Mouse (Mus musculus): ENCODE data around the gene Timm10.

Timm10 gene

GRCm38 (mm10) chr2:84859991-84860780, 33.4 kb downstream of the Timm10 start:
- DNase-seq (ENCODE audit: low read depth) = no peak

DNA sequence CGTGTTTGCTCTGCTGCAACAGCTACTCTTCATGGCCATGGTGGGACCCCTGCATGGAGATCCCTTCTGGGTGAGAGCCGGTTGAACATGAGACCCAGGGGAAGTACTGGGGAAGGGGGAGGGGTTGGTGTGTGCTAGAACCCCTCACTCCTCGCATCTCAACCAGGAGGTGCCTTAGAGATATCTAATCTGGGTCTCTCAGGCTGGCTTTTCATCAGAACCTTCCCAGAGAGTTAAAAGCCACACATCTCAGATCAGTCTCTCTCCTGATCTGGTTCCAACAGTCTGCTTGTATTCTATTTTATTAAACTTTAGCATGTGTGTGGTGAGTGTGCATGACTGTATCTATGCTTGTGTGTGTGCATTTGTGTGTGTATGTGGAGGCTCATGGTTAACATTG, 34.6 kb downstream of the Timm10 start:
- DNase-seq (ENCODE audit: low read depth) = no peak

- no peak for DNase-seq (ENCODE audit: low read depth)
These were observed 35.4 kb downstream of the Timm10 start for GRCm38 (mm10) chr2:84862231-84862630.

- DNase-seq (ENCODE audit: low read depth) = no peak
These were observed 39.1 kb downstream of the Timm10 start for GRCm38 (mm10) chr2:84865616-84866571.

DNA sequence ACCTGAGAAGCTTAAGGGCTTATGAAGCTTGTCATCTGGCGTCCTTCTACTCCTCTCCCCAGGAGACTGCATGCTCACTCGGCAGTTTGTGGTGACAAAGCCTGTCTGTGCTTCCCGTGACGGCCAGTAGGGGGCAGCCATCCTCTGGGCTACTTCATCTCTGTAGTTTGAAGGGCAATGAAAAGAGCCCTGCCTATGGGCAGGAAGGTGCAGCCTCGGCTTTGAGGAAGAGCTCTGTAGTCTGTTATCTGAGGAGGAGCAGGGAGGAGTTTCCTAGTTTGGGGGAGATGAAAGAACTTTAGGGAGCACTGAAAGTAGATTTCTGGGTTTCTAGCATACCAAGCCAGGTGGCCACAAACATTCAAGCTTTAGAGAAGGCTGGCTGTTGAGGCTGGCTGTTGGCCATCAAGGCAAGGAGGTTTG, 41.7 kb downstream of the Timm10 start:
- peak; percentile 79 for DNase-seq (ENCODE audit: low read depth)

- DNase-seq (ENCODE audit: low read depth) = no peak
These were observed 42.2 kb downstream of the Timm10 start for GRCm38 (mm10) chr2:84868977-84869376.

DNA sequence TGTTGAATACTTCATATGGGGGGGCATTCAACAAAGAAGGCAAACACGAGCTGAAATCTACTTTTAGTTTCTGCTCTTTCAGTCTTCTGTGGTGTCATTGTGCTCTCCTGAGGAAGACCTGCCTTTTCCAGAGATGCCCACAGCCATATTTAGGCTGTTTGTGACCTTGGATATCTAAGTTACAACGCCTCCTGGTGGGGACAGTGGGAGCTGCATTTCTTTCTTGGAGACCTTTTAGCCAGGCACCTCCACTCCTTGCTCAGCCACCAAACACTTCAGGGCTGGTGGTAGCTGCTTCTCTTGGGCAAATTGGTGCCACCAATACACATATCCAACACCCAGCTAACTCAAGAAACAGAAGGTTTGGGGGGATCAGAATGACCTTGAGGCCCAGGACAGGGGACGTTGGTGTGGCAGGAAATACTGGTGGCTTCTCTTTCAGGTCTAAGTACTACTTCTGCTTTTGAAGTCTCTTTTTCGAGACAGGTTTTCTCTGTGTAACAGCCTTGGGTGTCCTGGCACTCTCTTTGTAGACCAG, 43.9 kb downstream of the Timm10 start:
- no peak for DNase-seq (ENCODE audit: low read depth)

DNA sequence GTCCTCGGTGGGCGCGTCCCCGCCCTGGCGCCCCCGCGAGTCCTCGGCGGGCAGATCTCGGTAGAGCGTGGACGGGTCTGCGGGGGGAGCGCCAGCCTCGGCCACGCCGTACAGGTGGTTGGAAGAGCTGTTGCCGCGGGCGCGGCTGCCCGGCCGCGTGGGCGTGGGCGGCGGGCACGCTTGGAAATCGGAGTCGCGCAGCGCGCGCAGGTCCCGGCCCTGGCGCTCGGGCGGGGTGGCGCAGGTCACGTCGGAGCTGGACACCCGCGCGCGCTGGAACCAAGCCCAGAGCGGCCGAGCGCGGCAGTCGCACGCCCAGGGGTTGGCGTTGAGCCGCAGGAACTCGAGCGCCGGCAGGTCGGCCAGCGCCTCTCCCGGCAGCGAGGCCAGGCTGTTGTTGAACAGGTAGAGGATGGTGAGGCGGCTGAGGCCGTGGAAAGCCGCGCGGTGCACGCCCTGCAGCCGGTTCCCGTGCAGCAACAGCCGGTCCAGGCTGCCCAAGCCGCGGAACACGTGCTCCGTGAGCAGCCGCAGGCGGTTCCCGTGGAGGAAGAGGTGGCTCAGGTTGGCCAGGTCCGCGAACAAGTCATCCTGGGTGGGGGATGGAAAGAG, 45.4 kb downstream of the Timm10 start:
- DNase-seq (ENCODE audit: low read depth) = no peak

GRCm38 (mm10) chr2:84875842-84876241, 49.0 kb downstream of the Timm10 start:
- no peak for DNase-seq (ENCODE audit: low read depth)

All from c-Kit-positive CD71-negative TER-119-negative erythroid progenitor cells, embryonic 14.5 days (primary cell).